Mouse (Mus musculus) ovary, postnatal 14 days (tissue): ENCODE measurements around the gene Trim10.

ENCODE experiments used
- DNase-seq: peaks from one replicate; pipeline ENCODE4 v3.0.0; 2022; ENCODE audit warnings: low spot score

Gene Trim10

GRCm38 (mm10) chr17:36912031-36912430 is 42.7 kb downstream of the Trim10 start:
- DNase-seq, result no peak

GRCm38 (mm10) chr17:36914108-36914507 is 44.7 kb downstream of the Trim10 start:
- DNase-seq, result peak; percentile 64

GRCm38 (mm10) chr17:36915076-36915475 is 45.7 kb downstream of the Trim10 start:
- peak; percentile 48 for DNase-seq

- no peak for DNase-seq
These were observed 50.9 kb downstream of the Trim10 start for GRCm38 (mm10) chr17:36920239-36920638.

- DNase-seq, result no peak
These were observed 53.3 kb downstream of the Trim10 start for GRCm38 (mm10) chr17:36922715-36923114.

GRCm38 (mm10) chr17:36923491-36923890 is 54.1 kb downstream of the Trim10 start:
- DNase-seq, result no peak
